Mouse (Mus musculus) midbrain, embryonic 16.5 days (tissue): ENCODE results near the gene Arid1b. TPM values are rescaled to one million over a fixed set of nuclear protein-coding genes. Genes with fewer than 3 reads are reported as not detected.

Source experiments
- ATAC-seq: fragments of 200-750 bp; cut with Nextera tagmentation; 2 replicates; pipeline ENCODE4 v1.8.0; 2017; ENCODE audit warnings: moderate TSS enrichment
- H3K27ac ChIP-seq: fragments of 300-500 bp; sonication (generic); 2 replicates; pipeline ENCODE4 v1.5.1; 2014; ENCODE audit warnings: mild to moderate bottlenecking, low read length, mixed read lengths
- H3K27me3 ChIP-seq: fragments of 300-500 bp; sonication (generic); 2 replicates; pipeline ENCODE4 v1.6.1; 2014; ENCODE audit warnings: low read depth, low read length, mixed read lengths; ENCODE audit not compliant: control insufficient read depth, insufficient read depth
- H3K36me3 ChIP-seq: fragments of 300-500 bp; sonication (generic); 2 replicates; pipeline ENCODE4 v1.6.1; 2014; ENCODE audit warnings: mild to moderate bottlenecking, low read length, moderate library complexity, mixed read lengths; ENCODE audit not compliant: control insufficient read depth, insufficient read depth
- H3K4me1 ChIP-seq: fragments of 300-500 bp; sonication (generic); 2 replicates; pipeline ENCODE4 v1.6.1; 2014; ENCODE audit warnings: mild to moderate bottlenecking, low read length, mixed read lengths; ENCODE audit not compliant: control insufficient read depth, insufficient read depth
- H3K4me2 ChIP-seq: fragments of 300-500 bp; sonication (generic); 2 replicates; pipeline ENCODE4 v1.6.1; 2014; ENCODE audit warnings: mild to moderate bottlenecking, low read length, mixed read lengths
- H3K4me3 ChIP-seq: fragments of 300-500 bp; sonication (generic); 2 replicates; pipeline ENCODE4 v1.5.1; 2014; ENCODE audit warnings: low read depth, mild to moderate bottlenecking, low read length, moderate library complexity, mixed read lengths
- H3K9ac ChIP-seq: fragments of 300-500 bp; sonication (generic); 2 replicates; pipeline ENCODE4 v1.6.1; 2014; ENCODE audit warnings: low read depth, low read length, mixed read lengths
- H3K9me3 ChIP-seq: fragments of 300-500 bp; sonication (generic); replicated peaks from 2 replicates; pipeline ENCODE4 v1.6.1; 2014; ENCODE audit warnings: mild to moderate bottlenecking, low read length, mixed read lengths; ENCODE audit not compliant: control insufficient read depth, poor library complexity, severe bottlenecking
- WGBS: fragments of 180-500 bp; shearing (Covaris S2); extraction: QIAGEN DNeasy Blood & Tissue Kit; methylation state at CpG from one replicate; pipeline ENCODE4 v1.1.7; 2014; 5-methylcytosine and 5-hydroxymethylcytosine counted together
- polyA plus RNA-seq: library from polyadenylated mRNA; unstranded; fragments of >200 nt; fragmentation: Nextera tagmentation; extraction: Ambion mirVana; gene quantifications from 2 replicates; pipeline ENCODE4 v1.2.1, GENCODE M21; 2015

Gene Arid1b
- polyA plus RNA-seq, 1 experiment from 2014 or later: 13.1 TPM

- Histone ChIP-seq H3K36me3 (no peaks in the 10 kb centered on the region), H3K9me3 (no peaks in the 10 kb centered on the region), H3K4me2 (no peak overlapping the region), H3K4me1 (peaks cover 15% of the 10 kb centered on the region; the same call in 1 of the 2 replicates), H3K27me3 (no peaks in the 10 kb centered on the region), H3K9ac (no peak overlapping the region), H3K4me3 (no peak overlapping the region), H3K27ac (no peak overlapping the region)
- ATAC-seq: no peak
- 60% methylated on average over 6 of the region's 6 CpGs for WGBS
These were observed 276.7 kb downstream of the Arid1b start for GRCm38 (mm10) chr17:5270823-5271222.

GRCm38 (mm10) chr17:5273118-5273517 is 279.0 kb downstream of the Arid1b start:
- Histone ChIP-seq H3K4me1 (peaks cover 10% of the 10 kb centered on the region), H3K36me3 (no peaks in the 10 kb centered on the region), H3K9ac (no peak overlapping the region), H3K27ac (no peak overlapping the region), H3K27me3 (no peaks in the 10 kb centered on the region), H3K9me3 (no peaks in the 10 kb centered on the region), H3K4me2 (no peak overlapping the region), H3K4me3 (no peak overlapping the region)
- WGBS: 76% methylated on average over 3 of the region's 3 CpGs
- ATAC-seq: no peak

DNA sequence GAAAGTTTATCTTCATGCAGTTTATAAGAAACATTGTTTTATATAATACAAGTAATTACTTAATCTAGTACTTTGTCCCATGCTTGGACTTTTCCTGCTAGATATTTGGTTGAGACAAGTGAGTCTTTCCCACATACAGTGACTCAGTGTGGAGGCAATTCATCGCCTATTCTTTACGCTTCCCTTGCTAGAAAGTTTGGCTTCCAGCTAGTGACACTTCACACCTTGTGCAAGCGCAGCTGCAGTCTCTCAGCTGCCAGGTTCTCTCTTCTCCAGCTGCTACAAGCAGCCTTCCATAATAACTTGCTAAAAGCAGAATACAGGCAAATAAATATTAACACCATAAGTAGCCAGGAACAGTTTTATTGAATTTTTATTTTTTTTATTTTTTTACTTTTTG is 279.6 kb downstream of the Arid1b start:
- no peak overlapping the region for H3K4me2 ChIP-seq
- no peak for ATAC-seq
- H3K9ac ChIP-seq: no peak overlapping the region

GRCm38 (mm10) chr17:5274429-5274828 is 280.3 kb downstream of the Arid1b start:
- Histone ChIP-seq H3K9me3 (no peaks in the 10 kb centered on the region), H3K4me3 (no peak overlapping the region), H3K36me3 (0 out of 2 replicates have a peak, but pooled peaks cover 3% of the 10 kb centered on the region), H3K27ac (no peak overlapping the region), H3K9ac (no peak overlapping the region), H3K4me1 (peaks cover 8% of the 10 kb centered on the region), H3K27me3 (no peaks in the 10 kb centered on the region), H3K4me2 (no peak overlapping the region)
- WGBS: 95% methylated on average over 3 of the region's 3 CpGs
- ATAC-seq: no peak

More for the DNA sequence above, 279.6 kb downstream of the Arid1b start:
- 75% methylated on average over 3 of the region's 3 CpGs for WGBS
- Histone ChIP-seq H3K4me3 (no peak overlapping the region), H3K36me3 (no peaks in the 10 kb centered on the region), H3K9me3 (no peaks in the 10 kb centered on the region), H3K27ac (no peak overlapping the region), H3K27me3 (no peaks in the 10 kb centered on the region), H3K4me1 (peaks cover 10% of the 10 kb centered on the region)

DNA sequence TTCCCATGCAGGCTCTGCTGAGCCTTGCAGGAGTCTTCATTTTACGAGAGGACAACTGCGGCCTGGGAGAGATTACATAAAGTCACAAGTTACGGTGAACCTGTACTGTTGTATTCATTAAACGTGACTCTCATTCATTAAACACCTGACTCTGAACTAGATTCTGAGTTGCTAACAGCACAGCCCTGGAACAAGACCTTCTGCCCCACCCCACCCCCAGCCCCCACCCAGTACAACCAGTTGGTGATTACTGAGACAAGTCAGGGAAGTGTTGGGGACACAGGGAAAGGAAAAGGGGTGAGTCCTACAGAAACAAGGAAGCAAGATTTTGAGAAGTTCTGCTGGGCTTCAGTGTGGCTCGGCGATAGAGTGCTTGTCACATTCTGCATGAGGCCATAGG is 281.6 kb downstream of the Arid1b start:
- no peak overlapping the region for H3K4me3 ChIP-seq
- H3K9me3 ChIP-seq: no peaks in the 10 kb centered on the region
- H3K9ac ChIP-seq: no peak overlapping the region
- no peak overlapping the region for H3K4me2 ChIP-seq
- H3K27ac ChIP-seq: no peak overlapping the region
- WGBS: 90% methylated on average over 6 of the region's 6 CpGs
- 0 out of 2 replicates have a peak, but pooled peaks cover 3% of the 10 kb centered on the region for H3K36me3 ChIP-seq
- no peaks in the 10 kb centered on the region for H3K27me3 ChIP-seq
- peaks cover 5% of the 10 kb centered on the region for H3K4me1 ChIP-seq
- no peak for ATAC-seq

DNA sequence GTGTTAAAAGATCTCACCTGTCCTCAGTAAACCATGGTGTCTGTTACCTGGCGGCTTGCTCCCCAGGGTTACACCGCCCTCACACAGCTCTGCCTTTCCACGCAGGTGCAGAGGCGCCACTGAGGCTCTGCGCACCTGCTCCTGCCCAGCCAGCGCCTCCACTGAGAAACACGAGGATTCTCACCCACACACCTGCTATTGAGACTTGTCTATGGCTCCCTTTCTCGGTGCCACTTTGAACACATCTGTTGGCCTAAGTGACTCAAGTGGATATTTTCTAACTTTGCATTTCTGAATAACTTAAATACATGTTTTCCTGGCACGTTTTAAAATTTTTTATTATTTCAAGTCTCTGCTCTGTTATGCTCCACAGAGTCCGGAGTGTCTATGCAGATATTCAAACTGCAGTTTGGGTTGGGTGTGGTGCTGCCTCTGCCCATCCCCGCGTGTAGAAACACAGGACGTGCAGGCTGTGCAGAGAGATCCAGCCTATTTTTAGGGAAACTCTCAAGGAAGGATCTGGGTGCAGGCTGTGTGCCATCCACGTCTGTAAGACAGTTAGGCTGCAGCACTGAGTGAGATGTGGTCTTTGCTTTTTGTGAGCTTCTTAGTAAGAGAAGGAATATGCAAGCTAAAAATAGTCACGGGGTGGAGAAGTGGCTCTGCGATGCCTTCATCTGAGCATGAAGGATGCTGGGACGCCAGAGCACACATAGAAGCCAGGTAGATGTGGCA is 283.2 kb downstream of the Arid1b start:
- WGBS: 92% methylated on average over 17 of the region's 17 CpGs
- no peak overlapping the region for H3K4me2 ChIP-seq
- H3K27me3 ChIP-seq: no peaks in the 10 kb centered on the region
- H3K36me3 ChIP-seq: 0 out of 2 replicates have a peak, but pooled peaks cover 3% of the 10 kb centered on the region
- 0 out of 2 replicates have a peak overlapping the region, but pooled peaks have one; percentile 7 for H3K27ac ChIP-seq
- no peak overlapping the region for H3K4me3 ChIP-seq
- ATAC-seq: no peak
- H3K9ac ChIP-seq: no peak overlapping the region
- no peaks in the 10 kb centered on the region for H3K9me3 ChIP-seq
- H3K4me1 ChIP-seq: peaks cover 7% of the 10 kb centered on the region; the same call in 1 of the 2 replicates

GRCm38 (mm10) chr17:5280499-5281053 is 286.4 kb downstream of the Arid1b start:
- H3K27ac ChIP-seq: no peak overlapping the region
- H3K4me2 ChIP-seq: no peak overlapping the region
- H3K4me1 ChIP-seq: peaks cover 12% of the 10 kb centered on the region
- H3K9ac ChIP-seq: no peak overlapping the region
- H3K36me3 ChIP-seq: 0 out of 2 replicates have a peak, but pooled peaks cover 3% of the 10 kb centered on the region
- no peak overlapping the region for H3K4me3 ChIP-seq
- no peaks in the 10 kb centered on the region for H3K27me3 ChIP-seq
- H3K9me3 ChIP-seq: no peaks in the 10 kb centered on the region
- 81% methylated on average over 4 of the region's 4 CpGs for WGBS
- no peak for ATAC-seq

DNA sequence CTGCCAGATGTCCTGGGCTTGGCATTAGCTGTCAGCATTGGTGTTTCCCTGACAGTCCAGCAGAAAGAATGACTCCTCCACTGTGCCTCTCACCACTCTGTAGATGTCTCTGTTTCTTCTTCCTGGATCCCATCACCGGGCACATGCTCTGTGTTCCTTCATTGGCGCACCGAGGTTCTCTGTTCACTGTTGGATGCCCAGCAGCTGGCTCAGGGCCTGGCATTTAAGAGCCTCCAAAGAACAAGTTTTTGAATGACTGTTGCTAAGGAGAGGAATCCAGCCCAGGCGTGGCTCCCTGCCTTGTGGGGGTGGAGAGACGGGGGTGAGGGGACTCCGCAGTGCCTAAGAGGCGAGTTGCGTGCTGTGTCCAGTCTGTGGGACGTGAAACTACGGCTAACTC is 290.7 kb downstream of the Arid1b start:
- WGBS: 61% methylated on average over 10 of the region's 10 CpGs
- Histone ChIP-seq H3K4me1 (peaks cover 33% of the 10 kb centered on the region), H3K9me3 (no peaks in the 10 kb centered on the region), H3K27me3 (no peaks in the 10 kb centered on the region), H3K4me2 (no peak overlapping the region), H3K4me3 (no peak overlapping the region), H3K27ac (no peak overlapping the region), H3K36me3 (no peaks in the 10 kb centered on the region), H3K9ac (no peak overlapping the region)
- peak; percentile 28; the same call in 1 of the 2 replicates for ATAC-seq

DNA sequence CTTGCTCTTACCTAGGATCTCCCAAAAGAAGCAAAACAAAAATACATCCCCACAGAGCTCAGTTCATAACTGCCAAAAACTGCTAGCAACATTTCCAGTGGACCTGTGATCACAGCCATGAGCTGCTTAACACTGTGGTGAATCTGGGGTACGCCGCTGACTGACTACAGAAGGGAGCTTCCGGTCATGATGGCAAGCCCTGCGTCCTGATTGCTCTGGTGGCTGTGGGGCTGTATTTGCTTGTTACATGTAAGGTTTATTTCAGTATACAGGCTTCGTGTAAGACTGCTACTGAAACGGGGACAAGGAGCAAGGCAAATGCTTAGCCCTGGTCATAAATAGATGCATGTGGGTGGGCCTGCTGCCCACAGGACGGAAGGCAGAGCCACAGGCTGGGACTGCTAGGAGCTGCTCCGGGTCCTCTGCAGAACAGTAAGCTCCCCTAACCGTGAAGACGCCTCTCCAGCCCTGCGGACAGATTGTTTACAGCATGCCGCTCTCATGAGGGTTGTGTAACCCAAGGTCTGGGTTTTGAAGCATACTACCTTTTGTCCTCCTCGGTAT is 291.8 kb downstream of the Arid1b start:
- peak; percentile 15; the same call in 1 of the 2 replicates for ATAC-seq
- no peak overlapping the region for H3K9ac ChIP-seq
- no peaks in the 10 kb centered on the region for H3K36me3 ChIP-seq
- H3K9me3 ChIP-seq: no peaks in the 10 kb centered on the region
- H3K27ac ChIP-seq: peak overlapping the region; percentile 52; the same call in 1 of the 2 replicates
- peaks cover 33% of the 10 kb centered on the region for H3K4me1 ChIP-seq
- H3K4me3 ChIP-seq: no peak overlapping the region
- 63% methylated on average over 13 of the region's 13 CpGs for WGBS
- H3K4me2 ChIP-seq: peak overlapping the region; percentile 13; the same call in 1 of the 2 replicates
- no peaks in the 10 kb centered on the region for H3K27me3 ChIP-seq
